In genomic region chr11:115708209-115708876, GRCm38 (mm10) we compare ENCODE assay signal across 7 mouse cellular contexts. TPM values are rescaled to one million over a fixed set of nuclear protein-coding genes. Genes with fewer than 3 reads are reported as not detected.
DNase-seq lines count a peak whose midpoint lies in the region; ATAC-seq lines count a peak whose summit lies in the region.

Grb2 (minus strand) TSS chr11:115708597.

- intact Hi-C loops in gastrocnemius, postnatal 36 days (cut with DNase I), result no loop called here
- intact Hi-C loops in left cerebral cortex, postnatal 25 days (cut with DNase I), result loop anchor here (2.0 kb wide), 2 partner anchors 38 to 60 kb away; no protein-coding TSS in a partner anchor

- H3K27me3 ChIP-seq in intestine, embryonic 15.5 days (replicated peaks), result no peaks in the 10 kb centered on the region
- no peaks in the 10 kb centered on the region for H3K27me3 ChIP-seq in midbrain, embryonic 10.5 days (ENCODE audit: low read depth, poor library complexity, severe bottlenecking)

- H3K9ac ChIP-seq in intestine, embryonic 15.5 days, result peak within 1 kb of the TSS; percentile 99

- peak within 1 kb of the TSS; percentile 75 for H3K4me2 ChIP-seq in intestine, embryonic 15.5 days (replicated peaks)

- peaks cover 17% of the 10 kb centered on the region for H3K4me1 ChIP-seq in intestine, embryonic 15.5 days (replicated peaks)
- peaks cover 40% of the 10 kb centered on the region for H3K4me1 ChIP-seq in midbrain, embryonic 10.5 days

- H3K4me3 ChIP-seq in intestine, embryonic 15.5 days (replicated peaks), result peak within 1 kb of the TSS; percentile 96
- H3K4me3 ChIP-seq in midbrain, embryonic 10.5 days, result peak within 1 kb of the TSS; percentile 99

- peak within 1 kb of the TSS; percentile 92 for H3K27ac ChIP-seq in intestine, embryonic 15.5 days
- peak within 1 kb of the TSS; percentile 96 for H3K27ac ChIP-seq in midbrain, embryonic 10.5 days (replicated peaks)

- H3K9me3 ChIP-seq in intestine, embryonic 15.5 days, result no peaks in the 10 kb centered on the region
- H3K9me3 ChIP-seq in midbrain, embryonic 10.5 days (replicated peaks), result no peaks in the 10 kb centered on the region

- DNase-seq in adrenal gland, adult 2 months, result peak; percentile 99
- DNase-seq in embryo, embryonic 11.5 days (ENCODE audit: low read depth, low spot score), result peak; percentile 94
- DNase-seq in gastrocnemius, postnatal 36 days, result peak; percentile 95 to 98
- peak; percentile 96 to 98 for DNase-seq in left cerebral cortex, postnatal 25 days (ENCODE audit: low spot score in 2 of 2)
- peak; percentile 100 for DNase-seq in midbrain, embryonic 10.5 days (ENCODE audit: low spot score)
- DNase-seq in right cerebral cortex, postnatal 4 days, result peak; percentile 99

- no peaks in the 10 kb centered on the region for H3K36me3 ChIP-seq in intestine, embryonic 15.5 days
- H3K36me3 ChIP-seq in midbrain, embryonic 10.5 days, result no peaks in the 10 kb centered on the region

- under 1% methylated on average over 58 of the region's 91 CpGs for WGBS in intestine, embryonic 15.5 days
- under 1% methylated on average over 88 of the region's 91 CpGs for WGBS in midbrain, embryonic 10.5 days

- peak; percentile 99 for ATAC-seq in intestine, embryonic 15.5 days

RNA-seq across cellular contexts. Expression of gene Grb2, which starts in this region (rescaled TPM):
- total RNA-seq in adrenal gland, adult 2 months (2021), result 100 to 1,000 TPM; 136 to 162 TPM
- polyA plus RNA-seq in adrenal gland, adult 2 months (2012; rRNA removed), result 41.2 and 50.8 TPM in 2 replicates
- 10 to 100 TPM; 56.4 to 65.7 TPM for total RNA-seq in gastrocnemius, postnatal 36 days (2021)
- polyA plus RNA-seq in intestine, embryonic 15.5 days (2015; fragmentation: Nextera tagmentation; extraction: Ambion mirVana), result 79.3 and 79.4 TPM in 2 replicates
- total RNA-seq in left cerebral cortex, postnatal 25 days (2021), result 100 to 1,000 TPM; 204 TPM
- 81.7 and 88.3 TPM in 2 replicates for polyA plus RNA-seq in midbrain, embryonic 10.5 days (2016; fragmentation: Nextera tagmentation; extraction: Ambion mirVana)

Comparison
In these comparisons a context has a peak if more than half of its experiments do, and no peak if none do; other contexts are left out.
1. Peak in every context shown above with its lines: DNase-seq, ATAC-seq, H3K4me3 ChIP-seq and H3K27ac ChIP-seq.